Mouse (Mus musculus) kidney, embryonic 15.5 days (tissue): ENCODE measurements around the gene Uspl1. TPM values are rescaled to one million over a fixed set of nuclear protein-coding genes. Genes with fewer than 3 reads are reported as not detected.
"Not testable (repeated sequence)": the region's sequence is repeated elsewhere in the genome, so short reads cannot be mapped to it uniquely, and the experiment has no call there.

Source experiments
- ATAC-seq: fragments of 200-750 bp; cut with Nextera tagmentation; replicated peaks from 2 replicates; pipeline ENCODE4 v1.8.0; 2017; ENCODE audit warnings: moderate TSS enrichment; ENCODE audit not compliant: low FRiP score
- H3K27ac ChIP-seq: fragments of 300-500 bp; sonication (generic); 2 replicates; pipeline ENCODE4 v1.5.1; 2015; ENCODE audit warnings: mild to moderate bottlenecking, inconsistent platforms
- H3K27me3 ChIP-seq: fragments of 300-500 bp; sonication (generic); 2 replicates; pipeline ENCODE4 v1.6.1; 2015; ENCODE audit warnings: inconsistent platforms
- H3K36me3 ChIP-seq: fragments of 300-500 bp; sonication (generic); 2 replicates; pipeline ENCODE4 v1.6.1; 2015; ENCODE audit warnings: inconsistent platforms
- H3K4me1 ChIP-seq: fragments of 300-500 bp; sonication (generic); 2 replicates; pipeline ENCODE4 v1.6.1; 2015; ENCODE audit warnings: inconsistent platforms
- H3K4me2 ChIP-seq: fragments of 300-500 bp; sonication (generic); 2 replicates; pipeline ENCODE4 v1.6.1; 2015; ENCODE audit warnings: moderate library complexity, mild to moderate bottlenecking, inconsistent platforms
- H3K4me3 ChIP-seq: fragments of 300-500 bp; sonication (generic); replicated peaks from 2 replicates; pipeline ENCODE4 v1.5.1; 2015; ENCODE audit warnings: mild to moderate bottlenecking, inconsistent platforms
- H3K9ac ChIP-seq: fragments of 300-500 bp; sonication (generic); 2 replicates; pipeline ENCODE4 v1.6.1; 2015; ENCODE audit warnings: mild to moderate bottlenecking, inconsistent platforms
- H3K9me3 ChIP-seq: fragments of 300-500 bp; sonication (generic); replicated peaks from 2 replicates; pipeline ENCODE4 v1.6.1; 2016; ENCODE audit warnings: inconsistent platforms
- WGBS: fragments of 180-500 bp; shearing (Covaris S2); methylation state at CpG from one replicate; pipeline ENCODE4 v1.1.7; 2015; ENCODE audit warnings: mixed read lengths; 5-methylcytosine and 5-hydroxymethylcytosine counted together
- polyA plus RNA-seq: library from polyadenylated mRNA; unstranded; fragments of >200 nt; fragmentation: Nextera tagmentation; extraction: Ambion mirVana; gene quantifications from 2 replicates; pipeline ENCODE4 v1.2.1, GENCODE M21; 2015

Uspl1 gene
- polyA plus RNA-seq = 40.0 and 44.8 TPM in 2 replicates

DNA sequence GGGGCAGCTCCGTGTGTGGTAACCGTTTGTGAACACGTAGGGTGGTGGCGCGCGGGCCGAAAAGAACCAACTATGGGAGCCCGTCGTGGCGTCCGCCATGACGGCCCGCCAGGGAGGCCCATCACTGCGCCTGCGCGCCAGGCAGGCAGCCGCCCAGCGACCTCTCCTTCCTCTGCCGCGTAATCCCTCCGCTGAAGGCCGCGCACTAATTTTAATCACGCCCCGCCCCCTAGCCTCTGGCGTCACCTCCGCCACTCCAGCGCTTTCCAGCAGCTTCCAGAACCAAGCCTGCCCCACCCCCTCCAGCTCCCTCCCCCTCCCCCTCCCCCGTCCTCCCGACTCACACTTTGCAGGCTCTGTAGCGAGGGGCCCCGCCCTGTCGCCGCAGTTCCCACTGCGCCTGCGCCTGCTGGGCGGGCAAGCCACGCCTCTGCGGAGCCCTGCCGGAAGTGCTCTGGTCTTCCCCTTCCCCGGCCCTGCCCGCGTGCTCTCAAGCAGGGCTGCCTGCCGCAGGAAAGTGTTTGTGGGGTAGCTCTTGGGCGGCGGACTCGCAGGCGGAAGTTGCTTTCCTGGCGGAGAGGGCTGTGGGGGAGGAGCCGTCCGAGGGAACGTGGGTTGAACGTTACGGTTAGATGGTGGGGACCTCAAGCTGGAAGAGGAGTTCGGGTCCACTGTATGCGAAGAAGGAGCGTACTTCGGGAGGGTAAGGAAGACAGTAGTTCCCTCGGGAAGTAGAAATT lies at the start of gene Uspl1, which contains the start of gene Hmgb1:
Uspl1 (plus strand) TSS at position 247 of the 740 bp plus-strand sequence.
Hmgb1 (minus strand) TSS at position 386 of the 740 bp plus-strand sequence.
- Histone ChIP-seq H3K27ac (peak within 1 kb of the TSS; percentile 98), H3K4me3 (peak within 1 kb of the TSS; percentile 85), H3K4me1 (peaks cover 27% of the 10 kb centered on the region), H3K9me3 (no peaks in the 10 kb centered on the region), H3K36me3 (peaks cover 7% of the 10 kb centered on the region), H3K4me2 (peak within 1 kb of the TSS; percentile 75), H3K27me3 (no peaks in the 10 kb centered on the region), H3K9ac (peak within 1 kb of the TSS; percentile 85)
- WGBS = under 1% methylated on average over 49 of the region's 59 CpGs
- peak; percentile 98 for ATAC-seq

DNA sequence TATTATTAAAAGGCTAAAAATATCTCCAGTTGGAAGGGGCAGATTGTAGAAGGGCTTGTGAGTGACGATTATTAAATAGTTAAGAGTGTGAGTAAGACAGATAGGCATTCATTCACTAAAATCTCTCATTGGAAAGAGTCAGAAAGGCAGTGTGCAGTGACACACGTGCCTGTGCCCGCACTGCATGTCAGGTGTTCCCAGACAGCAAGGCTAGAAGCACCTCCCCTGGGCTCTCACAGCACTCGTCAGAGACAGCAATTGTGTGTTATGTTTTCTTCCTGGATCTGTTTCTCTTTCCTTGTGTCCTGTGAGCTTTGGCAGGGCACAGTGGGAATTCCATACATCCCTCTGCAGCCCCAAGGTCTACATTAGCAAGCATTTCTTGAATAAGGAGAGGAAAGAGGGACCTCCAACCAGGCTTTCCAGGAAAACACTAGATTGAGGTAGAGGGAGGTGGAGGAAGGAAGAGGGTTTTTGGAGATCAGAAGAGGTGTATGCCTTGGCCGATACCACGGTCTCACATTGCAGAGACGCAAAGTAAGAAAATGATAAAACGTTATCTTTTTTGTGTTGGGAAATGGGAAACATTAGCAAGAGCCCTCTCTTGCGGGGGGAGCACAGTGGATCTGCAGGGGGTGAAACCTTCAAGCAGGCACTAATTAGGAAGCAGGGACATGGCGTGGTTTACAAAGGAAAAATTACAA lies 49.2 kb upstream of the Uspl1 start:
- Histone ChIP-seq H3K36me3 (no peaks in the 10 kb centered on the region), H3K4me2 (no peak overlapping the region), H3K27me3 (no peaks in the 10 kb centered on the region), H3K9ac (no peak overlapping the region), H3K27ac (no peak overlapping the region), H3K4me1 (peaks cover 4% of the 10 kb centered on the region), H3K9me3 (no peaks in the 10 kb centered on the region), H3K4me3 (no peak overlapping the region)
- WGBS = 74% methylated on average over 10 of the region's 10 CpGs
- ATAC-seq = no peak

DNA sequence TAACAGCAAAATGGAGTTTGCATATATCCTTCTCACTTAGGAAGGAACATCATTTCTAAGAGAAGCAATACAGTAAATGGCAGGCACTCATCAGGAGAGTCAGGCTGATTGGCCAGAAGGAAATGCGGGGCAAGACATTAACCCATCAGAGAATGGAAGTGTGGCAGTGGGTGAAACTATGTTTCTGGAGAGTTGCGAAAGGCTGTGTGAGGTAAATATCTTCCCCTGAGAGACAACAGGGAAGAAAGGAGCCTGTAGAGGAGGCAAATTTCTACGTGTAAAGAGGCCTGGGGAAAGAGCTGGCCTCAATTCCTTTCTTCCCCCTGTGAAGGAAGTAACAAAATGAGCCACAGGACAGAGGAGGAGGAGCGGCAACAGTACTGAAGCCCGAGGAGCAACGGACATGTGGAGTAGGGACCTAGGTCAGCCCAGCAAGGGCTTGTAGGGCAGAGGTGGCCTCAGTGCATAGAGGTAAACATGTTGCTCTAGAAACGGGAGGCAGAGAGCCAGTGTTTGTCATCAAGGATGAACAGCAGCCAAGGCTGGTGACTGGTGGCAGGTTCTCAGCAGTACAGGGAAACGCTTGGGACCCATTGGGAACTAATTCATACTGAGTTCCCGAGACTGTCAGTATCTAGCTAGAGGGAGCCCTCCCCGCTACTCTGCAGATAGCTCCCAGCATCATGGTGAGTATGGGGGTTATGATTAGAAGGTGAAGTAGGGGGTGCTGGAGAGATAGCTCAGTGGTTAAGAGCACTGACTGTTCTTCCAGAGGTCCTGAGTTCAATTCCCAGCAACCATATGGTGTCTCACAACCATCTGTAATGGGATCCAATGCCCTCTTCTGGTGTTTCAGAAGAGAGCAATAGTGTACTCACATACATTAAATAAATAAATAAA lies 48.4 kb upstream of the Uspl1 start:
- ATAC-seq = no peak
- H3K4me2 ChIP-seq = no peak overlapping the region
- no peak overlapping the region for H3K27ac ChIP-seq
- WGBS = 80% methylated on average over 10 of the region's 10 CpGs
- no peaks in the 10 kb centered on the region for H3K36me3 ChIP-seq
- peaks cover 4% of the 10 kb centered on the region for H3K4me1 ChIP-seq
- no peaks in the 10 kb centered on the region for H3K9me3 ChIP-seq
- H3K27me3 ChIP-seq = no peaks in the 10 kb centered on the region
- H3K9ac ChIP-seq = no peak overlapping the region
- H3K4me3 ChIP-seq = no peak overlapping the region

DNA sequence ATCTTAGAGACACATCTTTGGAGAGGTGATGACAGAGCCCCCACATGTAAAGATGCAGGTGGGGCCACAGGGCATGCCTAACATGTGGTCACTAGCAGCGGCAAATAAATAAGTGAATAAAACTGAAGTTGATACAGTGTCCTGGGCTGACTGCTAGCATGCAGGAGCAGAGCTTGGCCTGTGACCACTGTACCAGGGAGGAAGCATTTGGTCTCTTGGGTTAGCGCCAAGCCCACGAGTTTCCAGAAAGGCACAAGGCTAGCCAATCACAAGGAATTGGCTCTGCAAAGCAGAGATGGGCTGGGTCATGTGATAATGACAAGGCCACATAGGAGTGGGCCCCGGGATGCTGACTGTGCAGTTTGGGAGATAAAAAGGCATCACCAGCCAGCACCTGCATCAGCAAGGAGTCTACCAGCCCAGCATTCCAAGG lies 47.2 kb upstream of the Uspl1 start:
- no peak overlapping the region for H3K27ac ChIP-seq
- no peaks in the 10 kb centered on the region for H3K36me3 ChIP-seq
- no peak overlapping the region for H3K4me3 ChIP-seq
- 70% methylated on average over 4 of the region's 4 CpGs for WGBS
- no peak overlapping the region for H3K9ac ChIP-seq
- no peaks in the 10 kb centered on the region for H3K27me3 ChIP-seq
- no peaks in the 10 kb centered on the region for H3K9me3 ChIP-seq
- H3K4me2 ChIP-seq = no peak overlapping the region
- peaks cover 4% of the 10 kb centered on the region for H3K4me1 ChIP-seq
- ATAC-seq = peak; percentile 66

DNA sequence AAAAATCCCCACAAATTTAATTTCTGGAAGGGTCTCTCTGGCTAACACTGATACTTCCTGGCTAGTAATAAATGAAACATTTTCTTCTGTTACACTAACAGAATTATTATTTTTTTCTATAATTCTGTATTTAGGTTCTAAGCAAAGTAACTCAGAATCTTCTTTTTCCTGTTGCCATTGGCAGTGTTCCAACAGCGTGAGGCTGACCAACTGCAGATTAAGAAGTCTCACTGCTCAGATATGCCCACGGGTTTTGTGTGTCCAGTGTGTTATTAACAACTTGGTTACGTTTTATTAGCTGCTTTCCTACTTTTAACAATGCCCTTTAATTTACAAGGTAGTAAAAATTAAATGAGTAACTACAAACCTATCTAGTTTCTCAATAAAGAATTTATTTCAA lies 46.7 kb upstream of the Uspl1 start:
- no peak overlapping the region for H3K4me3 ChIP-seq
- H3K27me3 ChIP-seq = no peaks in the 10 kb centered on the region
- no peaks in the 10 kb centered on the region for H3K9me3 ChIP-seq
- no peak overlapping the region for H3K4me2 ChIP-seq
- ATAC-seq = no peak
- H3K36me3 ChIP-seq = no peaks in the 10 kb centered on the region
- no peak overlapping the region for H3K27ac ChIP-seq
- 25% methylated on average over 3 of the region's 3 CpGs for WGBS
- H3K4me1 ChIP-seq = peaks cover 4% of the 10 kb centered on the region
- H3K9ac ChIP-seq = no peak overlapping the region

DNA sequence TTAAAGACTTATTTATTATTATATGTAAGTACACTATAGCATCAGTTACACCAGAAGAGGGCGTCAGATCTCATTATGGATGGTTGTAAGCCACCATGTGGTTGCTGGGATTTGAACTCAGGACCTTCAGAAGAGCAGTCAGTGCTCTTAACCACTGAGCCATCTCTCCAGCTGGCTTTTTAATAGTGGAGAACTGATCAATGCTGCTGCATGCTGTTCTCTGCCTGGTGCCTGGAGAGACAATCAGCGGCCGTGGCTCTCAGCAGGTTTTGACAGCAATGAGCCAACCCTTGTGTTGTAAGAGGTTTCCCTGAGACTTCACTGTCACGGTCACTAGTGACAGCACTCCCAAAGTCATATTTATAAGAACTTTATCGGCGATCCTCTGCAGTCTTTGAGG lies 46.1 kb upstream of the Uspl1 start:
- not testable (repeated sequence) for H3K36me3 ChIP-seq, H3K27ac ChIP-seq, H3K9me3 ChIP-seq, H3K4me1 ChIP-seq, H3K27me3 ChIP-seq, H3K4me3 ChIP-seq, H3K9ac ChIP-seq, H3K4me2 ChIP-seq, ATAC-seq
- 94% methylated on average over 6 of the region's 6 CpGs for WGBS

DNA sequence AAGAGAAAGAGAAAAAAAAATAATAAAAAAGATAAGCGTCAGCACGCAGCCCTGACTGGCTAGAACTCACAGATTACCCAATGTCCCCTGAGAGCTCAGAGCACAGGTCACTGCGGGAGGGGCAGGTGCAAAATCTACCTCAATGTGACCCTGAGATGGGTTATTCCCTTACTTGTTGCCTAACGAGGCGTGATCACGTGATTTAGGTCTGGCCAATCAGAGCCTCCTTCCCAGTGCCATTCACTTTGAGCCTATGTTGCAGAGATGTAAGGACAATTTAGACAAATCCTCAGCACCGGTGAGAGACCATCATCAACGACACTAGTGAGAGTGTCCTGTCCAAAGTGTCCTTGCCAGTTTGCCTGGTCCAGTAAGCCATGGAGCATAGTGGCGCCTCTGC lies 43.8 kb upstream of the Uspl1 start:
- Histone ChIP-seq H3K4me2 (no peak overlapping the region), H3K9me3 (no peaks in the 10 kb centered on the region), H3K4me1 (peaks cover 7% of the 10 kb centered on the region), H3K27me3 (no peaks in the 10 kb centered on the region), H3K27ac (no peak overlapping the region), H3K9ac (no peak overlapping the region), H3K4me3 (no peak overlapping the region), H3K36me3 (no peaks in the 10 kb centered on the region)
- WGBS = 69% methylated on average over 9 of the region's 9 CpGs
- ATAC-seq = no peak

DNA sequence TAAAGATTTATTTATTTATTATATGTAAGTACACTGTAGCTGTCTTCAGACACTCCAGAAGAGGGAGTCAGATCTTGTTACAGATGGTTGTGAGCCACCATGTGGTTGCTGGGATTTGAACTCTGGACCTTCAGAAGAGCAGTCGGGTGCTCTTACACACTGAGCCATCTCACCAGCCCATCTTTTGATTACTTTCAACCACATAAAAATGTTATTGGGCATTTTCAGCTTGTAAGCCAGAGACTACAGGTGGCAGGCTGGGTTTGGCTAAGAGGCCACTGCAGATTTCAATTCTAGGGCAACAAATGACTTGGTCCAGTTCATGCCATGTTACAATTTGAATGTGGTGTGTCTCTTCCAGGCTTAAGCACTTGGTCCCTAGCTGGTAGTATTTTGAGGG lies 43.0 kb upstream of the Uspl1 start:
- not testable (repeated sequence) for H3K4me3 ChIP-seq, H3K36me3 ChIP-seq, H3K4me2 ChIP-seq, H3K9me3 ChIP-seq, H3K27ac ChIP-seq, ATAC-seq, H3K9ac ChIP-seq, H3K4me1 ChIP-seq, H3K27me3 ChIP-seq
- 96% methylated on average over 1 of the region's 1 CpGs for WGBS

DNA sequence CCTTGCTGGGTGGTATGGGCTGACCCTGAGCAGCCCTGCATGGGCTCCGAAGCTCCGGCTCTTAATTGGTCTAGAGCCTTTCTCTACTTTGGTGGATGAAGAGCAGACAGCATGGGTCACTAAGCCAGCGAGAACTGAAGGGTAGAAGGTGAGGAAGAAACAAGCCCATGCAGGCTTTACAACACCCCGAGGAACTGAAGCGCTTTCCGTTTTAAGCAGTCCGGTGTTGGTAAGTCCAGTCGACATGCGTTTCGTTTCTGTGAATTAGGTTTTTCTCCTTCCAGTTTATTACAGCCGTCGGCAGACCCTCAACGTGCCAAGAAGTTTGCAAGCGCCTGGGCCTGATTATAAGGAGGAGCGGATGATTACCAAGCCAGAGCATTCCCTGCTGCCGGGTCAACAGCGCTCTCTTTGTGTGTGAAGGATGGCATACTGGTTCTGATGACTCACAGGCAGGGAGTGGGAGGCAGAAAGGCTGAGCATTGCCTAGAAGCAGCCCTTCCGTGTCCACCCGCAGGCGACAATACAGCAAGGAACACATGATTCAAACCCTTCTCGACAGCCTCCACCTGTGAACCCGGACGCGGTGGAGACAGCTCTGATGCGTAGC lies 40.3 kb upstream of the Uspl1 start:
- 60% methylated on average over 25 of the region's 25 CpGs for WGBS
- Histone ChIP-seq H3K27ac (no peak overlapping the region), H3K9ac (no peak overlapping the region), H3K9me3 (no peaks in the 10 kb centered on the region), H3K36me3 (no peaks in the 10 kb centered on the region), H3K4me2 (no peak overlapping the region), H3K4me1 (0 out of 2 replicates have a peak, but pooled peaks cover 3% of the 10 kb centered on the region), H3K4me3 (no peak overlapping the region), H3K27me3 (no peaks in the 10 kb centered on the region)
- no peak for ATAC-seq

DNA sequence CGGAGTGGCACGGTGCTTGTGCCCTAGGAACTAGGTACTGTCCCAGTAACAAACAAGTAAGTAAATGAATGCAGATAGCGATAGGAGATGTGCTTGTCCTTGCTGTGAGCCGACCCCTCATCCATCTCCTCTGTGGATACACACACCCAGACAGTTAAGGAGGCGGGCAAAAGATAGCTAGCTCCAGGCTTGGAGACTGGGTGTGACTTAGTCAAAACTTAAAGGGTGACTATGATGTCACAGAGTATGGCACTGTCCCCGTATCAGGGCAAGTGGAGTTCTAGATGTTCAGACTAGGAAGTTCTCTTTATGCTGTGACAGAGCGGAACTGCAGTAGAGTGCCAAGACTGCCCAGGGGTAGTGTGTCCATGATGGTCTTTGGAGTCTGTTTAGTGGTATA lies 37.5 kb upstream of the Uspl1 start:
- H3K27ac ChIP-seq = no peak overlapping the region
- 92% methylated on average over 7 of the region's 7 CpGs for WGBS
- H3K4me1 ChIP-seq = peaks cover 5% of the 10 kb centered on the region
- ATAC-seq = no peak
- no peaks in the 10 kb centered on the region for H3K27me3 ChIP-seq
- H3K9me3 ChIP-seq = no peaks in the 10 kb centered on the region
- H3K9ac ChIP-seq = no peak overlapping the region
- H3K4me3 ChIP-seq = no peak overlapping the region
- H3K36me3 ChIP-seq = no peaks in the 10 kb centered on the region
- H3K4me2 ChIP-seq = no peak overlapping the region

DNA sequence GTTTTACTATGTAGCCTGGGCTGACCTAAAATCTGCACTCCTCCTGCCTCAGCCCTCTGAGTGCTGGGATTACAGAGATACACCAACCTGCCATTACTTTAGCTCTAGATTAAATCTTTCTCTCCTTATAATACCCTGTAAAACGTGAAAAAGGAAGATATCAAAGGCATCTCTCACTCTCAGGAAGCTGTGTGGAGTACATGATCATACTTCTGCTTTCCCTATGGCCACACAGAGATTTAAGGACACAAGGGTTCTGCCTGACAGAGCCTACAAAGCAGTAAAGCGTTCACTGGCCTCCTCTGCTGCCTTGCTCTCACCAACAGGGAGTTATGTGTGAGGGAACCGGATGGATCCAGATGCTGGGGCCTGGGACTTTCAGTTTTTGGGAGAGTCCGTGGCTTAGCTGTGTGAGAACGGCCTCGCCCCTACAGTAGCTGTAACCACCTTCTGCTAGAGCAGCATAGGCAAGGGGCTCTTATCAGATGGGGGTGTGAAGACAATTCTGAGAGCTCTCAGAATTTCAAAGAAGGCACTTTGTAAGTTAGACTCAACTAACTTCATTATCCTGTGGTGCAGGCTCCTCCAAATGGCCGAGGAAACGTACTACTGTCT lies 36.7 kb upstream of the Uspl1 start:
- no peak for ATAC-seq
- no peaks in the 10 kb centered on the region for H3K36me3 ChIP-seq
- no peaks in the 10 kb centered on the region for H3K9me3 ChIP-seq
- H3K4me1 ChIP-seq = peaks cover 12% of the 10 kb centered on the region
- no peak overlapping the region for H3K9ac ChIP-seq
- H3K4me2 ChIP-seq = no peak overlapping the region
- no peaks in the 10 kb centered on the region for H3K27me3 ChIP-seq
- WGBS = 79% methylated on average over 8 of the region's 8 CpGs
- no peak overlapping the region for H3K4me3 ChIP-seq
- H3K27ac ChIP-seq = no peak overlapping the region
